Mouse (Mus musculus) CH12F3 (cell line): ENCODE results near the gene Ptger3.

ENCODE experiments used
- in situ Hi-C: fragments of 300-500 bp; cut with MboI; formaldehyde crosslinking; loops from 2 replicates; pipeline ENCODE4 v1.14.3; 2020; ENCODE audit warnings: low sequenced_read_pairs

Ptger3 gene

GRCm38 (mm10) chr3:157566725-157567565 is at the start of gene Ptger3:
Gene Ptger3, plus strand, starts transcription at chr3:157566892.
- in situ Hi-C loops = no loop called here

- in situ Hi-C loops = loop anchor here (25.0 kb wide), 1 partner anchor 281 kb away; no protein-coding TSS in a partner anchor
Measured at GRCm38 (mm10) chr3:157517992-157518391, 48.7 kb upstream of the Ptger3 start.

DNA sequence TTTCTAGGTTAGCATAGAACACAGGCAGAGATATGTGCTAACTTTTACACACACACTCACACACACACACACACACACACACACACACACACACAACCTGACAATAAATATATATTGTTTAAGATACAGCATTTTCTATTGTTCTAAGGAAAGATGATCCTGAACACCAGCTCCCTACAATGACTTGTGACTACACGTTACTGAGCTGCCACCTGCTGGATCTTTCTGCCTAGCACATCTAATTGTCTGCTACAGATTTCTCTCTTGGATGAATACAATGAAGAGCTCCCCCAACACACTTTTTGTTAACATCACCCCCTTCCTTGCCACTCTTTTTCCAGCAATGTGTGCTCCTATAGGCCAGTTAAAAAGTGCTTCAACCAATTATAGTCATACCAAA is 46.3 kb upstream of the Ptger3 start:
- in situ Hi-C loops = loop anchor here (25.0 kb wide), 1 partner anchor 283 kb away; no protein-coding TSS in a partner anchor

GRCm38 (mm10) chr3:157523834-157524233 is 42.9 kb upstream of the Ptger3 start:
- in situ Hi-C loops = loop anchor here (25.0 kb wide), 1 partner anchor 287 kb away; no protein-coding TSS in a partner anchor

- in situ Hi-C loops = no loop called here
Measured at GRCm38 (mm10) chr3:157531585-157531984, 35.1 kb upstream of the Ptger3 start.

DNA sequence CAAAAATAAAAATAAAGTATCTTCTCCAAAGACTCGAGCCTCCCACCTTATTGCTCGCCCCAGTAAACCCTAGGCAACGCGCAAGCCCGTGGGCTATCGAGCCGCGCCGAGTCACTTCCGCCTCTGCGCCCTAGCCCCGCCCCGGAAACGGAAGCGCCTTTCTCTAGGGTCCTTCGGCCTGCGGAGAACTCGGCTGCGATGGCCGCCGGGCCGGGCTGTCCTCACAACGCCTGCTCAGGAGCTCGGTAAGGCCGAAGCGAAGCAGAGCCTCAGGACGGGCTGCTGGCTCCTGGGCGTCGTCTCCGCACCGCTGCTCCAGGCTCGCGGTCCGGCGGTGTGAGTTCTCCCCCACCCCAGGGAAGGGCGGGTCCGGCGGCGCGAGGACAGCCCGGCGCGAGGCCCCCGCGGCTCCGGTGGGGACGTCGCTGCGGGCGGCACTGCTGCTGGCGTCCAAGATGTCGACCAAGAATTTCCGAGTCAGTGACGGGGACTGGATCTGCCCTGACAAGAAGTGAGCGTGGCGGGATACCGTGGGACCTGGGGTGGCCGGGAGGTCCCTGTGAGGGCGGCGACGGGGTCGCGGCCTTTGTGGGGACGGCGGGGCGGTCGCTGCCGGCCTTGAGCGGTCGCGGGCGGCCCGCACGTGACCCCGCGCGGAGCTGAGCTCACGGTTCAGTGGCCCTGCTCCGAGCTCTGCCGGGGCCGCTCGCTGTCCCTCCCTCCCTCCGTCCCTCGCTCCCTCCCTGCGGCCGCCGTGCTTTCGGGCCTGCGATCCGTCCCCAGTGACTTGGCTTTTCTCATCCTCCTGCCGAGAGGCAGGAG is 32.5 kb upstream of the Ptger3 start, which contains the start of gene Zranb2:
Gene Zranb2 (plus strand): TSS at position 197 of the 822 bp plus-strand sequence.
- in situ Hi-C loops = no loop called here

- in situ Hi-C loops = no loop called here
Measured at GRCm38 (mm10) chr3:157534786-157535415, 31.8 kb upstream of the Ptger3 start.

DNA sequence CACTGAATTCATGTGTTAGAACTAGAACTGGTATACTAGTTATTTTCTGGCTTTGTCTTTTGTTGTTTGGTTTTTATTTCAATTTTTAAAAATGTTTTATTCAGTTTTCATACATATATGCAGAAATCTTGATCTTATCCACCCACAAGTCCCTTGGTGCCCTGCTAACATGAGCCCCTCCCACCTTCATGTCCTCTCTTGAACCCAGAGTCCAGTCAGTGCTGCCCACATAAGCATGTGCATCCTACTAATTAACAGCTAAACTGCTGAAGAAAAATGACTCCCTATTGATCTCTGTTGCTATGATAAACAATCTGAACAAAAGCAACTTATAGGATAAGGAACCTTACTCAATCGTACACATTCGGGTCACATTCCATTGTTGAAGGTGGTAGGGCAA is 17.4 kb upstream of the Ptger3 start:
- in situ Hi-C loops = no loop called here

GRCm38 (mm10) chr3:157549758-157550600 is 16.7 kb upstream of the Ptger3 start:
- in situ Hi-C loops = no loop called here

GRCm38 (mm10) chr3:157565196-157565595 is 1.5 kb upstream of the Ptger3 start:
- in situ Hi-C loops = no loop called here

DNA sequence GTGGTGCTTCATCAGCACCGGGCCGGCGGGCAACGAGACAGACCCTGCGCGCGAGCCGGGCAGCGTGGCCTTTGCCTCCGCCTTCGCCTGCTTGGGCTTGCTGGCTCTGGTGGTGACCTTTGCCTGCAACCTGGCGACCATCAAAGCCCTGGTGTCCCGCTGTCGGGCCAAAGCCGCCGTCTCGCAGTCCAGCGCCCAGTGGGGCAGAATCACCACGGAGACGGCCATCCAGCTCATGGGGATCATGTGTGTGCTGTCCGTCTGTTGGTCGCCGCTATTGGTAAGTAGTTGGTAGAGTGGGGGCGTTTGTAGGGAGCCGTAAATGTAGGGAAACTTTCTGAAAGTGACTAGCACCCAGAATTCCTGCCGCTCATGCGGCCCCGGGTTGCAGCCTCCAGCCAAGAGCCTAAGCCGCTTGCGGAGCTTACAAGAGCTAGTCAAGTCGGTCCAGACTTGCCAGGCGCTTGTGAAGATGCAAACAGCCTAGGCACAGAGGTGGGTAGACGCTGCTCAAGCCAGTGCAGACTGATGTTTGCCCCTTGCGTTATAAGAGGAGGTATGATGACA is 957 bp downstream of the Ptger3 start:
- in situ Hi-C loops = no loop called here

GRCm38 (mm10) chr3:157572011-157572410 is 5.3 kb downstream of the Ptger3 start:
- in situ Hi-C loops = no loop called here

- in situ Hi-C loops = no loop called here
Measured at GRCm38 (mm10) chr3:157575441-157576342, 9.0 kb downstream of the Ptger3 start.

DNA sequence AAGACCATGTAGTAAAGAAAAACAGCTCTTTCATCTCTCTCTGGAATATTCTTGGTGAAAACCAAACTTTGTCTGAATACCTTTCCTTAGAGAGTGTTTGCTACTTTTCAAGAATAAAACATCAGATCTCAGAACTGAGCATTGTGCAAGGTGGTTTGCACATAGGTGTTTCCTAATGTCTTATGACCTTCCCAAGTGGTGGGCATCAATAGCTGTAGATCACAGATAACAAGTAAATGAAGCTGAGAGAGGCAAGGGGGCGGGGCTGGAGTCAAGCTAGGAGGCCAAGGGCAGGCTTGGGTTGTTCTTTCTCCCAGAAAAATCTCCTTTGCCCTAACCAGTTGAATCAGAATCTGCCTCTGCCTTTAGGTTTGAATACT is 9.6 kb downstream of the Ptger3 start:
- in situ Hi-C loops = no loop called here

DNA sequence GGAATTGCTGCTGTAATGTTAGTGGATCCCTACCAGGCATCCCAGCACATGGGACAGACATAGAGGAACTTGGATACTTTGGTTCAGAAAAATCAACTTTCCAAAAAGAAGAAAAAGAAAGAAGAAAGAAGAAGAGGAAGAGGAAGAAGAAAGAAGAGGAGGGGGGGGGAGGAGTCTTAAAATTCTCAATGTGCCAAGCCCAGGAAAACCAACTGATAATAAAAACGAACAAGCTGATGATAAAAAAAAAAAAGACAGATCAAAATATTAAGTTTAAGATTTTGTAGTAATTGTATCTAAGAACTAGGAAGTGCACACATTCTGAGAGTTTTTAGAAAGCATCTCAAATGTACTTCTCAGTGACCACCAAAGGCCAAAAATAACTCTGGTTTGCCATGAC is 10.2 kb downstream of the Ptger3 start:
- in situ Hi-C loops = no loop called here

DNA sequence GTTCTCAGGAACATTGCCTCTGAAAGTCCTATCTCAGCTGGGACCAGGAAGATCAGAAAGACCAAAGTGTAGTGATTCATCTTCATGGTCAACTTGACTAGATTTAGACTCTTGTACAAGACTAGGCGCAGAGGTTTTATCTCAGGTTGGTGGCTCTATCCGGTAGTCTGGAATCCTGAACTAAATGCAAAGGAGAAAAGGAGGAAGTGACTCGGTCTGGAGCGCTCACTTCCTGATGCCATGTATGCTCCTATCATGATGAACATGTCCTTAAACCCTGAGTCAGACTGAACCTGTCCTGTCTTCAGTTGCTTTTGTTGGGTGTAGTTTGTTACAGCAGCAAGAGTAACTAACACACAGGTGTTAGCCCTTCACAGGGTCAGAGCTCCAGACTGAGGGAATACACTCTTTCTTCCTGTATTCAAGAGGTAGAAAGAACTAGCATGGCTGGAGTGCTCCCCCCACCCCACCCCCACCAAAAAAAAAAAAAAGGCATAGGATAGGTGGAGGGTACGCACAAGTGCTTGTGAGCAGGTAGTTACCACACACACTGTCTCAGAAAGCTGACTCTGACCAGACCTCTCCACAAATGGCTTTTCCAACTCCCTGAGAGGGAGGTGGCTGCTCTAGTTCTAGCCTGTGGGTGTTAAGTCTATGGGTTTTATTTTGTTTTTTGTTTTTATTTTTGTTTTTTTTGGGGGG is 11.9 kb downstream of the Ptger3 start:
- in situ Hi-C loops = no loop called here

- in situ Hi-C loops = no loop called here
Measured at GRCm38 (mm10) chr3:157579376-157579775, 12.7 kb downstream of the Ptger3 start.

DNA sequence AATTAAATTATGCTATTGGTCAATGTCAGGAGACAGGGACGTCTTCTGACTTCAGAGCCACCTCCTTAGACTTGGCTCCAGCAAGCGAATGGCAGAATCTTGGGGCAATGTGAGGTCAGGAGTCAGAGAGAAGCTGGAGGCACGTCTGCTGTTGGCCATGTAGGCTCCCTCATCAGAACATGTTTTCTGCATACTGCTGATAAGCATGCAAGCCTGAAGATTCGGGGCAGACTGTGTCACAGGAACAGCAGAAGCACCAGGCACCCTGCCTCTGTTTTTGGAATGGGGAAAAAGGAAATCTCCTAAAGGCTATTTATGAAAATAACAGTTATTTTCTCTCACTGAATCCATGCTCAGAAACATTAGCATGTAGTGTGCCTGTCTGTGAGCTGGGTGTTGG is 13.6 kb downstream of the Ptger3 start:
- in situ Hi-C loops = no loop called here
